Mouse (Mus musculus): Measurements from ENCODE around the gene Arhgef10l.
A peak's percentile ranks its signal among the peaks of the same experiment; 100 is the strongest.

Arhgef10l gene

GRCm38 (mm10) chr4:140665760-140666159 lies at the start of gene Arhgef10l:
Gene Arhgef10l (minus strand): TSS chr4:140666012.
- no peak for DNase-seq (ENCODE audit: low spot score in 2 of 2)

DNA sequence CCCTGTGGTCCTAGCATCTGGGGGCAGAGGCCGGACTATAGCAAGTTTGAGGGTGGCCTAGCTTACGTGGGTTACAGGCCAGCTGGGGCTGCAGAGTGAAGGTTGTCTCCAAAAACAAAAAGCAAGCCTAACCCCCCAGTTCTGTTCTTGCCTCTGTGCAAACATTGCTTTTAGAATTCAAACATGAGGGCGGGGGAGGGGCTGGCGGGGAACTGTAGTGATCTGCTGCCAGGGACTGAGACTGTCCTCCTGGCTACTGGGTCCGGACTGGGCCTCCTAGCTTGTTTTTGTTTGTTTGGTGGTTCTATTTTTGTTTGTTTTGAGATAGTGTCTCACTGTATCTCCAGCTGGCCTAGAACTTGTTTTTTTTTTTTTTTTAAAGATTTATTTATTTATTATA lies 48.8 kb upstream of the Arhgef10l start:
- DNase-seq (ENCODE audit: low spot score in 2 of 2): no peak

- DNase-seq (ENCODE audit: low spot score in 2 of 2): peak; percentile 66 to 85
Observed at GRCm38 (mm10) chr4:140713480-140714365, 47.9 kb upstream of the Arhgef10l start.

DNA sequence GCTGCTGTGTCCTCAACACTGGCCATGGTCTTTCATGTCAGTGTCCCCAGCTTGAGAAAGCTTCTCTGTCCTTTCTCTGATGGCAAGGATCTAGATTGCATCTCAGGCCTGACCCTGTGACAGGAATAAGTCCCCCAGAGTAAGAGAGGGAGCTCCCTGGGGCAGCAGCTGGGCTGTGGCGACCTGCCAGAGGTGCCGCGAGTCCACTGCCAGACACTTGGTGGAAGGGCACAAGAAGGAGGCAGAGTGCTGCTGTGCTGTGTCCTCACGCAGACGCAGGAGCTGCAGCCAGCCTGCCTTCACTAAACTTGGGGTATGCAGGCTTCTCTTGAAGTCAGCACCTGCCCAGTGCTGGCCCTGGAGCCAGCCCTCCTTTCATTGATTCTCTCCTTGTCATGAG lies 45.5 kb upstream of the Arhgef10l start:
- DNase-seq (ENCODE audit: low spot score in 2 of 2): no peak

GRCm38 (mm10) chr4:140710781-140711180 lies 45.0 kb upstream of the Arhgef10l start:
- DNase-seq (ENCODE audit: low spot score in 2 of 2): no peak

GRCm38 (mm10) chr4:140709617-140710016 lies 43.8 kb upstream of the Arhgef10l start:
- DNase-seq (ENCODE audit: low spot score in 2 of 2): no peak

- no peak for DNase-seq (ENCODE audit: low spot score in 2 of 2)
Observed at GRCm38 (mm10) chr4:140709111-140709510, 43.3 kb upstream of the Arhgef10l start.

DNA sequence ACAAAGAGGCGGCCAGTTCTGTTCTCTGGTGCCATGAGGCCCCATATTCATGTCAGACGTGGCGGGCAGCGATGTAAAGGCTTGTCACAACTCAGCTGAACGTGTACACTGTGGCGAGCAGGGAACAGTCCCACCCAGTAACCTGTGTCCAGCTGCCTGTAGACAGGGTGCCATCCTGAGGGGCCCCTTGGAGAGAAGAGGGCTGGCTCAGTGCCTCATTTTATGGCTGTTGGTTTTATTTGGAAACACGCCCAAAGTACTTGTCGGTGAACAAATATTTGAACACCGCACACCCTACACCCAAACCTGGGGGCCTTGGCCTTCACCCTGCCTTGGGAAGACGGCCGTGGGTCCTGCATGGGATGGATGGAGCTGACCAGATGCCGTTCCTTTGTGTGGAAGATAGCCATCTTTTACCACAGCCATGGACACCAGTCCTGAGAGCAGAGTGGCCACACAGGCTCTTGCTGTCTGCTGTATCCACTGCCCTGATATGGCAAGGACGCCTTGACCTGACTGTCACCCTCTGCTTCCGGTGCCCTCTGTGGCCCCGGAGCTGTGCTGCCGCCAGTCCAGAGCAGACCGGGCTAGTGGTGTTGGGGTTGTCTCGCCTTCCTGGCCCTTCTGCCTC lies 42.6 kb upstream of the Arhgef10l start:
- no peak for DNase-seq (ENCODE audit: low spot score in 2 of 2)

DNA sequence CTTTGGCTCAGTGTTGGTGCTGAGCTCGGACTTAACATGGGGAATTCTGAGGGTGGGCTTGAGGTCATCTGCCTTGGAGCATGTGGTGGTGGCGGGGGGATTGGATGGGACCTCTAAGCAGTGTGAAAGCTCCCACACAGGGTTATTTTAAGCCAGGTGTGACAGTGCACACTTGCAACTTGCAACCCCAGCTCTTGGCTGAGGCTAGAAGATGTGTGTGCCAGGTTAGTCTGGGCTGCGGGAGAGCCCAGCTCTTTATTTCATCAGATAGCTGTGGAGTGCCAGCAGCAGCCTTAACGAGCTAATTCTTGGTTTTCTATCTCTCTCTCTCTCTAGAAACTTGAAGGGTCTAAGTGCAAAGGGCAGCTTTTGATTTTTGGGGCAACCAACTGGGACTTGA lies 41.8 kb upstream of the Arhgef10l start:
- DNase-seq (ENCODE audit: low spot score in 2 of 2): no peak

GRCm38 (mm10) chr4:140704166-140704565 lies 38.4 kb upstream of the Arhgef10l start:
- no peak for DNase-seq (ENCODE audit: low spot score in 2 of 2)

DNA sequence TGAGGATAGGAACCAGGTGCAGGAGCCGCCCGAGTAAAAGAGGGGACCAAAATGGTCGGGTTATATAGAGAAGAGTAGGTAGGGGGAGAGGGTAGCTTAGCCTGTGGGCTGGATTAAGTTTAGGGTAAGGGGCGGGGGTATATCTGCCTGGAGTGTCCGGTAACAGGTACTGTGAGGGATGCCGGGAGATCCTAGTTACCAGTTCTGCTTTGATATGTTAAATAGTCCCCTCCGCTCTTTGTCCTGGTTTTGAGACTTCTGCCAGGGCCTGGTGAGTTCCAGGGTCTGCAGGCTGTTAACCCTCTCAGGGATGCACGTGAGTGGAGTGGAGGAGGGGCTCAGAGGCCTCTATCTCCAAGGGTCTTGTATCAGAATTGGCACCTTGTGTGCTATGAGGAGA lies 37.8 kb upstream of the Arhgef10l start:
- DNase-seq (ENCODE audit: low spot score in 2 of 2): no peak

DNA sequence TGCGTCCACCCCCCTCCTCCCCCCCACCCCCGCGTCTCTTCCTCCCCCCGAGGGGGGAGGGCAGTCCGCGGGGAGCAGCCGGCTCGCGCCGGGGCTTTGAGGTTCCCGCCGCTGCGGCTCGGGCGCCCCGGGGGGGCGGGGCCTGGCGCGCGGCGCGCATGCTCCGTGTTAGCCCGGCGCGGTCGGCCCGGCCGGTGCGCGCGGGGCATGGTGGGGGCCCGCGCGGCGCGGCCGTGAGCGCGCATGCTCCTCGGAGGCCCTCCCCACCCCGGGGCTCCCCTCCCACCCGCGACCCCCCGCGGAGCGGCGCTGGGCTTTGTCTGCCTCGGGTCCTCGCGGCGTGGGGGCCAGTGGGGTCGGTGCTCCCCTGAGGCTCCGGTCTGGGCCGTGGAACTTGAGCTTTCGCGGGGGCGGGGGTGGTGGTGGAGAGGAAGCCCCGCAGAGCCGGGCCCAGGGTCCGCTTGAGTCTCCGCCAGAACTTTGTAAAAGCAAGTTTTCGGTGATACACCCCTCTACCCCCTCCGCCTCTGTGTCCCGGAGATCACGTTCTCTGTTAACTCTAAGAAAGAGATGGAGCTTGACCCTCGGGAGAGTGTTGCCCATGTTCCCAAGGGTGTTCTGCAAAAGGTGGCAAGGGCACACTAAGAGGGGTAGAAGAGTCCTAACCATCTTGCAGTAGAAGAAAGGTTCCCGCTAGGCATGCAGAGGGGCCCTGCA lies 37.0 kb upstream of the Arhgef10l start:
- peak; percentile 74 to 86 for DNase-seq (ENCODE audit: low spot score in 2 of 2)

DNA sequence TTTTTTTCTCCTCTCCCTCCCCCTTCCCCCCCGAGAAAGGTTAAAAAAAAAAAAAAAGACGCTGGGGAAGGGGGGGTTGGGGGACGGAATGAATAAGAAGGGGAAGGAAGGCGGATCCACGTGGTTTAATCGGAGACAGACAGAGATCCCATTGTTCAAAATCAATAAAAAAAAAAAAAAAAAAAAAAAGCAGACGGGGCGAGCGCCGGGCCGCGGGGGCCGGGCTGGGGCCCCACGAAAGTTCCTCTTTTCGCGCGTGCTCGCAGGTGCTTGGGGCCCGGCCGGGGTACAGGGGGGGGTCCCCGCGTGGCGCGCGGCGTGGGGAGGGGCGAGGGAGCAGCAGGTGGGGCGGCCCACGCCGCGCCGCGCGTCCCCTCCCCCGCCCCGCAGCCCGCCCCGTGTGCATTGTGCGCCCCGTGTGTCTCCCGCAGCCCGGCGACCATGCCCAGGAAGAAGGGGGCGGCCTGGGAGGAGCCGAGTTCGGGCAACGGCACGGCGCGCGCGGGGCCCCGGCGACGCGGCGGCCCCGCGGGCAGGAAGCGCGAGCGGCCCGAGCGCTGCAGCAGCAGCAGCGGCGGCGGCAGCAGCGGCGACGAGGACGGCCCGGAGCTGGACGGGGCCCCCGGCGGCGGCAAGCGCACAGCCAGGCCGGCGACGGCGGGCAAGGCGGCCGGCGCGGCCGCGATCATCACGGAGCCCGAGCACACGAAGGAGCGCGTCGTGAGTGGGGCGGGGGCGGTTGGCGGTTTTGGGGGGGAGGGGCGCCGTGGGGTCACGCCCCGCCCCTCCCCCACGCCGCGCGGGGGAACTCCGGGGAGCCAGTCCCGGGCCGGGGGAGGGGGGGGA lies 36.1 kb upstream of the Arhgef10l start:
- peak; percentile 58 to 62 for DNase-seq (ENCODE audit: low spot score in 2 of 2)

- peak; percentile 70 to 83 for DNase-seq (ENCODE audit: low spot score in 2 of 2)
Observed at GRCm38 (mm10) chr4:140701049-140701715, 35.4 kb upstream of the Arhgef10l start.

DNA sequence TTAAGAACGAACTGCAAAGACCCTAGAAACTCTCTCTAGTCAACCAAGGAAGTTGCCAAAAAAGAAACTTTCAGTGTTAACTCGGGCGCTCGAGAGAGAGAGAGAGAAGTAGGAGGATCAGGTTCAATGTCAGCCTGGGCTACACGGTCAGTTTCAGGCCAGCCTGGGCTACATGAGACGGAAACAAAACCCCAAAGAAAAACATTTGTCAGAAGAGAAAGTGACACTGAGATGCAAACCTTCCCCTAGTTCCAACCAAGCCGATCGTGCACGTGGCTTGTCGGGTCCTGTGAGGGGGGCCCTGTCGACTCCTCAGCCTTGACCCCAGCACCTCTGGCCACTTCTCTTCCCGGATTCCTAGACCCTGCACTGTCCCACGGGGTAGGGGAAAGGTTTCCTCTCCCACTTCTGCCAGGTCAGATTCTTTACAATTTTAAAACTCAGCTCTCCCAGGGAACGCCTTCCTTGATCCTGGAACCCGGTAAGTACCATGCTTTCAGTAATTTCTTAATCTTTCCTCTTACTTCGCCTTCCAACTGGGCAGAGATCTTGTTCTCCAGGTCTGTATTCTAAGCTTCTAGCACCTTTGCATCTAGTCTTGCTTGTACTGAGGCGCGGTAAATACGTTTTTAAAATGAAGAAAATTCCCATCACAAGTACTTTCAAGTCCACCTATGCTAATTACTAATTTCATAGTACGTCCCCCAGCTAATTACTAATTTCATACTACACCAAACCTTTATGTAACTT lies 34.6 kb upstream of the Arhgef10l start, which contains the start of gene Rcc2:
Gene Rcc2 (plus strand): TSS at position 273 of the 750 bp plus-strand sequence.
- no peak for DNase-seq (ENCODE audit: low spot score in 2 of 2)

DNA sequence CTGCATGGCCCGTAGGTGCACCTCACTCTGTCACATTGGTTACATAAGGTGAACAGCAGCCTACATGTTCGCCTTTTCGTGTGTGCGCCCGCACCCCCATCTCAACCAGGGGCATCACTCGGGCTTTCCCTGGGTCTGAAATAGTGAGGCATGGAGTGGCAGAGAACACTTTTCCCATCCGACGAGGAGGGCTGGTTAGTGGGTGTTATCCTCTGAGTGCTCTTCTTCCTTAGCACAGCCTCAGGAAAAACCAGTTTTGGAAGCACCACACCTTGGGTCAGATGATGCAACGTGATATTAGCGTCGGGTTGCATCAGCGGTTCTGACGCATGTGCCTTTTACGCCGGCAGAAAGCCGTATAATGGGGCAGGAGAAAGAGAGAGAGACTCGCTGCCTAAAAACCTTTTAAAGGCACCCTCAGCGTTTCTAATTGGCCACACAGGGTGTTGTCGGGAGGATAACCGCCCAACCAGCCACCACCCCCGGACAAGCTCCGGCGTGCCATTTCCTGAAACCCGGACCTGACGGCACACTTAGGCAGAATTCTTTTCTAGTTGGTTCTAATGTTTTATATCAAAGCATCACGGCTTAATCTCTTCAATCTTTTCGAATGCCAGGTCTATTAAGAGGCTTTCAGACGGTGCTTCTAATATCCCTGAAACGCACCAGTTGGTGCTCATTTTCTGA lies 33.8 kb upstream of the Arhgef10l start:
- DNase-seq (ENCODE audit: low spot score in 2 of 2): peak; percentile 42 to 54

DNA sequence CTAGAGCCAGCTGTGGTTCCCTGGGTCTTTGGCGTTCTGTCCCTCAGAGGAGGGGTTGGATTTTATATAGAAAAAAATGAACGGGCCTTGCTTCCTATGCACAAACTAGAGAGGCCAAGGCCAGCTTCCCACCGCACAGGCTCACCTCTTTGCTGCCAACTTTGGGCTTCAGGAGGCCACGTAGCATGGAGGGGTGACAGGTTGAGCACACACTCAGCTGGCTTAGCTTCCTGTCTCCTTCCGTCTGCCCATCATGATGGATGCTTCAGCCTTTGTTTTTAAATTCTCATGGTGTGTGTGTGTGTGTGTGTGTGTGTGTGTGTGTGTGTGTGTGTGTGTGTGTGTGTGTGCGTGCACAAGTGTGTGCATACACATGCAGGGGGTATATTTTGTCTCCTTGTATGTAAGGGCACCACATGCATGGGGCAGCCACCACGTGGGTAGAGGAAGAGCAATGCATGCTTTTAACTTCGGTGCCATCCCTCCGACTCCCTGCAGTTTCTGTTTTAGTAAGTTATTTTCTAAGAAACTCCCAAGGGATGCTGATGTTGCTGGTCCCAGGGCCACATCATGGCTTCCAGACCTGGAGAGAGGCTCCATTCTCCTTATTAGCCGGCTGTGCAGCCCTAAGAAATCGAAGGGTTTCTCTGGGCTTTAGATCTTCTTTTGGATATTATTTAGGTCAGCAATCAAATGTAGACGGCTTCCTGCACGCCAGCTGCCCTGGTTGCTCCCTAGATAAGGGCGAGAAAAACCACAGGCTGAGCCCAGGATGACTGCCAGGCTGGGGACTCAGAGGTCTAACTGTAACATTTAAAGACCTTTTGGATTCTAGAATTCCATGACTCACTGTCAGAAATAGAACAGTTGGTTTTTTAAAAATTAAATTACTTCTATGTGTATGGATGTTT lies 30.1 kb upstream of the Arhgef10l start:
- no peak for DNase-seq (ENCODE audit: low spot score in 2 of 2)

DNA sequence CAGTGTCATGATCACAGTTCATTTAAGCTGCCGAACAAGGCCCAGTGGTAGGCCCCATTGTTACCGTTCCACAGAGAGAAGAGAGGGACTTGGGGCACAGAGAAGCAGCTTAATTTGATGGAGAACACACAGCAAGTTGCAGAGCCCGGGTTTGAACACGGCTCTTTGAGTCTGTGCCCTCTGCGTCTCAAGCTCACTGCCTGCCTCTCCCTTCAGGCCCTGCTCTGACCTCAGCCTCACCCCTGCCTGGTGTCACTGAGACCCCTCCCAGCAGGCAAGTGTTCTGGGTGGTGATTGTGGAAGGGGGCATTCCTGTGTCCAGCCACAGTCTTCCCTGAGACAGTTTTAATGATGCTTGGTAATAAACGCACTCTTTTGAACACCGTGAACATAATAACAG lies 29.3 kb upstream of the Arhgef10l start:
- no peak for DNase-seq (ENCODE audit: low spot score in 2 of 2)
